Mouse (Mus musculus): ENCODE measurements around the gene Zbtb48. TPM values are rescaled to one million over a fixed set of nuclear protein-coding genes. Genes with fewer than 3 reads are reported as not detected.

Zbtb48 gene
- total and polyA plus RNA-seq, 2 experiments from 2014 or later = 10.9 to 14.2 TPM

- peak overlapping the region; percentile 93 for H3K9ac ChIP-seq
- H3K4me3 ChIP-seq (ENCODE audit: low read depth, low read length) = peak overlapping the region; percentile 72
- H3K27me3 ChIP-seq (ENCODE audit: insufficient read depth, low read length) = no peaks in the 10 kb centered on the region
- H3K36me3 ChIP-seq (ENCODE audit: insufficient read depth) = peaks cover 29% of the 10 kb centered on the region
- no peak for TF ChIP-seq CTCF (IDR thresholded peaks at IDR 0.05; ENCODE audit: low read depth)
- H3K27ac ChIP-seq (ENCODE audit: low read depth, low read length) = peak overlapping the region; percentile 90
- peaks cover 5% of the 10 kb centered on the region; the same call in 1 of the 2 replicates for H3K4me1 ChIP-seq (ENCODE audit: insufficient read depth)
- ATAC-seq (no peak), DNase-seq (no peak)
- WGBS = 18% methylated on average over 10 of the region's 10 CpGs
- no peaks in the 10 kb centered on the region for H3K9me3 ChIP-seq (ENCODE audit: low read length)
- H3K4me2 ChIP-seq (ENCODE audit: low read depth) = peak overlapping the region; percentile 66
Measured at GRCm38 (mm10) chr4:151988014-151988341, 39.5 kb downstream of the Zbtb48 start.

- Histone ChIP-seq H3K27ac (ENCODE audit: low read depth, low read length) (no peak overlapping the region), H3K9me3 (ENCODE audit: low read length) (no peaks in the 10 kb centered on the region), H3K4me2 (ENCODE audit: low read depth) (no peak overlapping the region), H3K9ac (0 out of 2 replicates have a peak overlapping the region, but pooled peaks have one; percentile 10), H3K4me3 (ENCODE audit: low read depth, low read length) (no peak overlapping the region), H3K27me3 (ENCODE audit: insufficient read depth, low read length) (no peaks in the 10 kb centered on the region), H3K4me1 (ENCODE audit: insufficient read depth) (peaks cover 5% of the 10 kb centered on the region; the same call in 1 of the 2 replicates), H3K36me3 (ENCODE audit: insufficient read depth) (peaks cover 26% of the 10 kb centered on the region)
- no peak for TF ChIP-seq CTCF (IDR thresholded peaks at IDR 0.05; ENCODE audit: low read depth)
- ATAC-seq (no peak), DNase-seq (no peak)
- WGBS = 68% methylated on average over 8 of the region's 8 CpGs
Measured at GRCm38 (mm10) chr4:151986650-151987049, 40.8 kb downstream of the Zbtb48 start.

- Histone ChIP-seq H3K4me3 (ENCODE audit: low read depth, low read length) (no peak overlapping the region), H3K4me1 (ENCODE audit: insufficient read depth) (peaks cover 5% of the 10 kb centered on the region; the same call in 1 of the 2 replicates), H3K4me2 (ENCODE audit: low read depth) (no peak overlapping the region), H3K9me3 (ENCODE audit: low read length) (no peaks in the 10 kb centered on the region), H3K27me3 (ENCODE audit: insufficient read depth, low read length) (no peaks in the 10 kb centered on the region), H3K27ac (ENCODE audit: low read depth, low read length) (no peak overlapping the region), H3K36me3 (ENCODE audit: insufficient read depth) (peaks cover 19% of the 10 kb centered on the region), H3K9ac (no peak overlapping the region)
- 45% methylated on average over 10 of the region's 10 CpGs for WGBS
- DNase-seq (no peak), ATAC-seq (no peak)
- no peak for TF ChIP-seq CTCF (IDR thresholded peaks at IDR 0.05; ENCODE audit: low read depth)
Measured at GRCm38 (mm10) chr4:151985886-151986285, 41.6 kb downstream of the Zbtb48 start.

DNA sequence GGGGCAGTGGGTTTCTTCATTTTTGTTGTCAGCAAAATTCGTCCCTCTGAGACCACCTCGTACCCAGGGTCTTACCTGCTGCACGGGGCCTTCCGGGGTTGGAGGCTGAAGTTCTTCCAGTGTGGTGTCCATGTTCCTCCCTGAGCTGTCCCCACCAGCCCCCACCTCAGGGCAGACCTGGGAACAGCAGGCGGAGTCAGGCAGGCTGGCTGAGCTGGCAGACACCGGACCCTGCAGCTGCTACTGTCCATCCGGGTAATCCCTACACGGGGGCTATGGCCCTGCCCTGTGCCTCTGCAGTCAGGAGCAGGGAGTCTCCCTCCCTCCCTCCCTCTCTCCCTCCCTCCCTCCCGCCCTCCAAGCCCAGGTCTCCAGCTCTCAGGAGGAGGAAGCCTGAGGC lies 43.9 kb downstream of the Zbtb48 start:
- 34% methylated on average over 8 of the region's 9 CpGs for WGBS
- ATAC-seq (no peak), DNase-seq (no peak)
- Histone ChIP-seq H3K9ac (no peak overlapping the region), H3K27me3 (ENCODE audit: insufficient read depth, low read length) (no peaks in the 10 kb centered on the region), H3K4me1 (ENCODE audit: insufficient read depth) (peaks cover 5% of the 10 kb centered on the region; the same call in 1 of the 2 replicates), H3K27ac (ENCODE audit: low read depth, low read length) (no peak overlapping the region), H3K36me3 (ENCODE audit: insufficient read depth) (peaks cover 30% of the 10 kb centered on the region), H3K4me2 (ENCODE audit: low read depth) (no peak overlapping the region), H3K4me3 (ENCODE audit: low read depth, low read length) (no peak overlapping the region), H3K9me3 (ENCODE audit: low read length) (no peaks in the 10 kb centered on the region)
- TF ChIP-seq CTCF (IDR thresholded peaks at IDR 0.05; ENCODE audit: low read depth) = no peak

- 72% methylated on average over 17 of the region's 17 CpGs for WGBS
- H3K4me1 ChIP-seq (ENCODE audit: insufficient read depth) = peaks cover 5% of the 10 kb centered on the region; the same call in 1 of the 2 replicates
- TF ChIP-seq CTCF (IDR thresholded peaks at IDR 0.05; ENCODE audit: low read depth) = no peak
- H3K36me3 ChIP-seq (ENCODE audit: insufficient read depth) = peaks cover 30% of the 10 kb centered on the region
- H3K9me3 ChIP-seq (ENCODE audit: low read length) = no peaks in the 10 kb centered on the region
- H3K4me3 ChIP-seq (ENCODE audit: low read depth, low read length) = no peak overlapping the region
- no peaks in the 10 kb centered on the region for H3K27me3 ChIP-seq (ENCODE audit: insufficient read depth, low read length)
- no peak overlapping the region for H3K27ac ChIP-seq (ENCODE audit: low read depth, low read length)
- DNase-seq (no peak), ATAC-seq (no peak)
- H3K9ac ChIP-seq = no peak overlapping the region
- H3K4me2 ChIP-seq (ENCODE audit: low read depth) = no peak overlapping the region
Measured at GRCm38 (mm10) chr4:151983043-151983442, 44.4 kb downstream of the Zbtb48 start.

DNA sequence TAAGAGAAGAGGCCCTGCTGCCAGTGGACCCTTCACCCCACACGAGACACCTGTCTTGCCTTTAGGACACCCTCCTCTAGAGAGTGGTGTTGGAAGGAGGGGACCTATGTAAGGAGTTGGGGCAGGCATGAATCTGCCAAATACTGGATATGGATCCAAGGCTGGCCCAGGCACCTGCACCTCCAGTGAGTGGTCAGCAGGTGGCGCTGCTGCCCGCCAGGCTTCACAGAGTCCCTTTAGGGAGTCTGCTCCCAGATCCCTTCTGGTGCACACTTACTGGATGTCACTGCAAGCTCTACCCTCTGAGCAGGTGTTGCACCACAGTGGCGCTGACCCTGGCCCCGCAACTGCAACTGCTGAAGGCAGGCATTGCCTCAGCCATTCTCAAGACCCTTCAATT lies 46.1 kb downstream of the Zbtb48 start:
- no peak overlapping the region for H3K4me2 ChIP-seq (ENCODE audit: low read depth)
- ATAC-seq (peak; percentile 86), DNase-seq (peak; percentile 92)
- peak; percentile 99 for TF ChIP-seq CTCF (IDR thresholded peaks at IDR 0.05; ENCODE audit: low read depth)
- no peak overlapping the region for H3K9ac ChIP-seq
- H3K36me3 ChIP-seq (ENCODE audit: insufficient read depth) = peaks cover 37% of the 10 kb centered on the region
- no peak overlapping the region for H3K4me3 ChIP-seq (ENCODE audit: low read depth, low read length)
- no peaks in the 10 kb centered on the region for H3K27me3 ChIP-seq (ENCODE audit: insufficient read depth, low read length)
- no peaks in the 10 kb centered on the region for H3K9me3 ChIP-seq (ENCODE audit: low read length)
- H3K4me1 ChIP-seq (ENCODE audit: insufficient read depth) = no peaks in the 10 kb centered on the region
- H3K27ac ChIP-seq (ENCODE audit: low read depth, low read length) = no peak overlapping the region
- WGBS = 6% methylated on average over 5 of the region's 5 CpGs

- Histone ChIP-seq H3K4me3 (ENCODE audit: low read depth, low read length) (no peak overlapping the region), H3K9ac (no peak overlapping the region), H3K27ac (ENCODE audit: low read depth, low read length) (no peak overlapping the region), H3K9me3 (ENCODE audit: low read length) (no peaks in the 10 kb centered on the region), H3K27me3 (ENCODE audit: insufficient read depth, low read length) (no peaks in the 10 kb centered on the region), H3K4me1 (ENCODE audit: insufficient read depth) (no peaks in the 10 kb centered on the region), H3K36me3 (ENCODE audit: insufficient read depth) (peaks cover 38% of the 10 kb centered on the region), H3K4me2 (ENCODE audit: low read depth) (no peak overlapping the region)
- no peak for ATAC-seq
- 75% methylated on average over 8 of the region's 8 CpGs for whole genome bisulfite sequencing
- peak; percentile 57 for TF ChIP-seq CTCF (IDR thresholded peaks at IDR 0.05; ENCODE audit: low read depth)
- DNase-seq = no peak
Measured at GRCm38 (mm10) chr4:151980699-151981098, 46.8 kb downstream of the Zbtb48 start.

Measured in forebrain, postnatal 0 days (tissue).